Mouse (Mus musculus): Measurements from ENCODE around the gene Hebp2. TPM values are rescaled to one million over a fixed set of nuclear protein-coding genes. Genes with fewer than 3 reads are reported as not detected.

Hebp2 gene
- total and polyA plus RNA-seq, 3 experiments = 0.08 TPM; not detected in 2

DNA sequence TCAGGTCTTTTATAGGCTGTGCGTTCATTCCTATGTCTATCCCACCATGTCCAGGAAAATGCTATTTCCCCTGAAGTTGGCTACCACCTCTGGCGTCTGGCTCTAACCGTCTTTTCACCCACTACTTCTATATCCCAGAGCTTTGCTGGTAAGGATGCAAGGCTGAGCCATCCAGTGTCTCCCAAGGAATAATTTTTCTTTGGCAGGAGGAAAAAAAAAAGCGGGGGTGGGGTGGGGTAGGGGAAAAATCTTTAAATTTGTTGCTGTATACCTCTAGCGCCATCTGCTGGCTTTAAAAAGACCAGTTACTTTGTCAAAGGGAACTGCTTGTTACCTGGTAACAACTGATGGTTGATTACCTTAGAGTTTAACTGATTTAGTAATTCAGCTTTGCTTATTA, 17.4 kb downstream of the Hebp2 start:
- in situ Hi-C loops (cut with MboI; ENCODE audit: low pct_ligation_motif_present, low pct_unique_long_range_greater_than_20kb, low sequenced_read_pairs) = no loop called here
- dilution Hi-C loops (cut with MboI; ENCODE audit: extremely low pct_ligation_motif_present, extremely low pct_unique_long_range_greater_than_20kb, low sequenced_read_pairs) = no loop called here
- peak; percentile 49 to 77 for TF ChIP-seq CTCF (conservative IDR thresholded peaks at IDR 0.05 in 1 of 2, IDR thresholded peaks at IDR 0.05 in 1 of 2; ENCODE audit: low read depth in 2 of 2, low read length in 2 of 2)
- TF ChIP-seq MAFK (IDR thresholded peaks at IDR 0.05; ENCODE audit: insufficient replicate concordance, low read length) = no peak
- TF ChIP-seq ZC3H11A (IDR thresholded peaks at IDR 0.05; ENCODE audit: low read depth, low read length) = peak; percentile 11; the same call in 1 of the 2 replicates
- TF ChIP-seq SMC3 (IDR thresholded peaks at IDR 0.05; ENCODE audit: low read depth, low read length) = peak; percentile 70
- TF ChIP-seq POLR2A (IDR thresholded peaks at IDR 0.05; ENCODE audit: low read depth, low read length) = no peak
- no peak for TF ChIP-seq HCFC1 (IDR thresholded peaks at IDR 0.05; ENCODE audit: low read depth, low read length)
- TF ChIP-seq ZNF384 (IDR thresholded peaks at IDR 0.05; ENCODE audit: low read depth, low read length) = peak; percentile 80
- peak; percentile 75 for TF ChIP-seq RAD21 (IDR thresholded peaks at IDR 0.05; ENCODE audit: low read depth, low read length)
- TF ChIP-seq ETS1 (conservative IDR thresholded peaks at IDR 0.05; ENCODE audit: low read depth, low read length) = no peak
- no peak overlapping the region for H3K27ac ChIP-seq (ENCODE audit: insufficient read depth, low read depth)
- no peaks in the 10 kb centered on the region for H3K79me2 ChIP-seq (replicated peaks; ENCODE audit: control insufficient read depth, extremely low read depth, insufficient read depth, poor library complexity, severe bottlenecking)
- peak overlapping the region; percentile 96 for H3K4me2 ChIP-seq (ENCODE audit: insufficient read depth, low read depth, poor library complexity, severe bottlenecking)
- H3K4me1 ChIP-seq (ENCODE audit: control insufficient read depth in 1 of 2, insufficient read depth in 2 of 2) = no peaks in the 10 kb centered on the region
- no peaks in the 10 kb centered on the region for H3K36me3 ChIP-seq (replicated peaks in 1 of 2; ENCODE audit: control insufficient read depth in 1 of 2, insufficient read depth in 1 of 2, low read length in 1 of 2)
- H3K9ac ChIP-seq (ENCODE audit: insufficient read depth, low read depth) = 0 out of 2 replicates have a peak overlapping the region, but pooled peaks have one; percentile 48
- H3K27me3 ChIP-seq (replicated peaks) = no peaks in the 10 kb centered on the region
- no peak overlapping the region for H3K4me3 ChIP-seq (replicated peaks in 1 of 3; ENCODE audit: low read depth in 2 of 3, low read length in 2 of 3, poor library complexity in 1 of 3)
- DNase-seq (ENCODE audit: extremely low read depth) = peak; percentile 27
- no peaks in the 10 kb centered on the region for H3K9me3 ChIP-seq (replicated peaks; ENCODE audit: low read length)

GRCm38 (mm10) chr10:18527766-18528165, 18.1 kb downstream of the Hebp2 start:
- no peaks in the 10 kb centered on the region for H3K79me2 ChIP-seq (replicated peaks; ENCODE audit: control insufficient read depth, extremely low read depth, insufficient read depth, poor library complexity, severe bottlenecking)
- H3K36me3 ChIP-seq (replicated peaks in 1 of 2; ENCODE audit: control insufficient read depth in 1 of 2, insufficient read depth in 1 of 2, low read length in 1 of 2) = no peaks in the 10 kb centered on the region
- dilution Hi-C loops (cut with MboI; ENCODE audit: extremely low pct_ligation_motif_present, extremely low pct_unique_long_range_greater_than_20kb, low sequenced_read_pairs) (no loop called here), in situ Hi-C loops (cut with MboI; ENCODE audit: low pct_ligation_motif_present, low pct_unique_long_range_greater_than_20kb, low sequenced_read_pairs) (no loop called here)
- peak overlapping the region; percentile 96 for H3K4me2 ChIP-seq (ENCODE audit: insufficient read depth, low read depth, poor library complexity, severe bottlenecking)
- H3K27me3 ChIP-seq (replicated peaks) = no peaks in the 10 kb centered on the region
- H3K27ac ChIP-seq (ENCODE audit: insufficient read depth, low read depth) = no peak overlapping the region
- no peaks in the 10 kb centered on the region for H3K4me1 ChIP-seq (ENCODE audit: control insufficient read depth in 1 of 2, insufficient read depth in 2 of 2)
- H3K4me3 ChIP-seq (replicated peaks in 1 of 3; ENCODE audit: low read depth in 2 of 3, low read length in 2 of 3, poor library complexity in 1 of 3) = peak overlapping the region in 1 of 3 experiments; percentile 30
- H3K9me3 ChIP-seq (replicated peaks; ENCODE audit: low read length) = no peaks in the 10 kb centered on the region
- no peak for DNase-seq (ENCODE audit: extremely low read depth)
- H3K9ac ChIP-seq (ENCODE audit: insufficient read depth, low read depth) = peak overlapping the region; percentile 48
- TF ChIP-seq ELF1 (IDR thresholded peaks at IDR 0.05; ENCODE audit: low read depth, low read length) = no peak
- no peak for TF ChIP-seq POLR2A (IDR thresholded peaks at IDR 0.05; ENCODE audit: low read depth, low read length)
- peak; percentile 50; the same call in 1 of the 2 replicates for TF ChIP-seq USF1 (IDR thresholded peaks at IDR 0.05; ENCODE audit: low read depth, low read length)
- peak; percentile 70 for TF ChIP-seq BHLHE40 (IDR thresholded peaks at IDR 0.05; ENCODE audit: low read depth, low read length)
- no peak for TF ChIP-seq ZC3H11A (IDR thresholded peaks at IDR 0.05; ENCODE audit: low read depth, low read length)
- TF ChIP-seq USF2 (conservative IDR thresholded peaks at IDR 0.05; ENCODE audit: low read depth, low read length) = 0 out of 2 replicates have a peak, but pooled peaks have one; percentile 32
- TF ChIP-seq ZKSCAN1 (IDR thresholded peaks at IDR 0.05; ENCODE audit: borderline replicate concordance, low read depth, low read length) = no peak
